Mouse (Mus musculus) embryo, embryonic 10 days (tissue): ENCODE results near the gene Unc45a.

Experiments used
- DNase-seq: peaks from one replicate; pipeline ENCODE4 v3.0.0-alpha.2; 2015; ENCODE audit warnings: low spot score

The Unc45a gene

DNA sequence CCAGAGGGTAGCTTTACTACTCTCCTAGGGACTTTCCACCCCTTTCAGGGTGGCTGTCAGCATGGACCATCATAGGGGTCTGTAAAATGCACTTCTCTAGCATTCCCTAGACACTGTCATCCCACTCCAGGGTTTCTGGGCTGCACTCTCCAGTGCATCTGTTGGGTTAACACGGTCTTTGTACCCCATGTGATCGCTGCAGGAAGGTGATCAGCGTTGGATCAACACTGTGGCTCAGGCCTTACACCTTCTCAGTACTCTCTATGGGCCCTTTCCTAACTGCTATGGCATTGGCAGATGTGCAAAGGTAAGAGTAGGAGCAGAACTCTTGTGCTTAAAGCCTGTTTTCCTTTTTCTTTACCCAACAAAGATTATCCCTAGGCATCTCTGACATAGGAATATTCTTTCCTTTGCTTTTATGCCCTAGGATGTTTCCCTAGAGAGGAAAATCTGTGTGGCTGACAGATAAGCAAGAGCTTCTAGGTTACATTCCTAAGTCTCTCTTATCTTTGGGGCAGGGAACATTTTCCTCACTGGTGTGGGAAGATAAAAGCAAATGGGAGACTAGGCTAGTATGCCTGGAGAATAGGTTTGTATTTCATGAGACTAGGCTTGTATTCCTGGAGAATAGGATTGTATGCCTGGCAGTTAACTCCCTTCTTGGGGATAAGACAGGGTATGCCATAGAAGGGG, 57.4 kb downstream of the Unc45a start:
- no peak for DNase-seq

- no peak for DNase-seq
Measured at GRCm38 (mm10) chr7:80281646-80282045, 59.2 kb downstream of the Unc45a start.

DNA sequence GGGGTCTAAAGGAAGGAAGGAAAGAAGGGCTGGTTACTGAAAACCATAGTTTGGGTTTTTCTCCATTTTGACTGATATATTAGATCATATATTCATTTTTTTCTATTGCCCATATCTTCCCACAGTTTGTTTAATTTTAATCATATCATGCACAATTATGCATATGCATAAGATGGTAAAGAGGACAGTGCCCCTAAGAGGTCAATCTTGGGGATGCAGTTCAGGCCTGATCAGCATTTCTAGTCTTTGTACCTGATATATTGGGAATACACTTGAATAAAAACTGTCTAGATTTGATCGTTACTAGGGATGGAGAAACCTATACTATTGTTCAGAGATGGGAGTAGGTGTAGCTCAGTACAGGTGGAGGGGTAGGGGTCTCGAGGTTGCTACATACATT, 59.8 kb downstream of the Unc45a start:
- no peak for DNase-seq

- DNase-seq = no peak
Measured at GRCm38 (mm10) chr7:80280032-80280431, 60.8 kb downstream of the Unc45a start.

DNA sequence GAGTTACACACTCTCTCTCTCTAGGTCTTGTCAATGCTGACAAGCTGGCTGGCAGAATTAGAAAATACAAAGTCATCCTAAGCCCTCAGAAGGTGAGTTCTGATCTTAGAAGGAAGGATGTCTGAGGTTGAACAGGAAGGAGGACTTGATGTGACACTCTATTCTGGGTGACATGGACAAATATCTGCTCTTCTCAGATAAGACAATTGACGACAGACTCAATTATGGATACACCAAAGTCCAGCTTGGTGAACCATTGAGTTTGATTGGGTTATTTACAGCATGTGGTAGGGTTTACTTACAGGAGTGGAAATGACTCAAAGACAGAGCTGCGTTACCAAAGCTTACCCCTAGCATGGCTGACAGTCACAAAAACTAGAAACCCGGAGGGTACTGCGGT, 64.4 kb downstream of the Unc45a start:
- DNase-seq = no peak
